In genomic region chr10:82361911-82362310, GRCm38 (mm10) we compare ENCODE assay signal across 24 mouse cellular contexts. TPM values are rescaled to one million over a fixed set of nuclear protein-coding genes. Genes with fewer than 3 reads are reported as not detected.
A peak's percentile ranks its signal among the peaks of the same experiment; 100 is the strongest.
DNase-seq lines count a peak whose midpoint lies in the region; ATAC-seq lines count a peak whose summit lies in the region.
"Had no signal": no experiment of that assay in that cellular context is flagged by ENCODE, and none has a peak within 500 bp of the region (broad histone marks: within the 10 kb centered on the region; RNA-seq: fewer than 3 reads in every experiment).

No protein-coding gene starts in this region.

- DNase-seq in CD4-positive, CD25-positive, alpha-beta regulatory T cell, adult 2 months (ENCODE audit: low read depth, low spot score) = peak; percentile 11
- peak; percentile 12 for DNase-seq in thymus, postnatal 4 days
- DNase-seq in thymus, postnatal 0 days (ENCODE audit: low spot score) = no peak
- DNase-seq in ZHBTc4 (ENCODE audit: low read depth, low spot score) = peak; percentile 65
- DNase-seq in cerebellum, adult 9-11 months = no peak
- no peak for DNase-seq in adrenal gland, postnatal 36 days
- DNase-seq: adrenal gland, postnatal 14 days; cerebellum, adult 18-20 months; cerebellum, postnatal 10 days; forebrain, postnatal 0 days; gastrocnemius, postnatal 14 days; kidney, adult 11 months had no signal

- no peak for ATAC-seq in CD4-positive, CD25-positive, alpha-beta regulatory T cell, adult 4 months
- ATAC-seq: forebrain, embryonic 13.5 days; forebrain, postnatal 0 days had no signal

RNA-seq across cellular contexts. Expression of gene Gm4924, which starts 7.9 kb away (rescaled TPM):
- 10 to 100 TPM in 1 of 2 experiments, 1 to 10 TPM in 1; 9.2 to 12.2 TPM for polyA plus RNA-seq in CD4-positive, CD25-positive, alpha-beta regulatory T cell, adult 4 months (2017; shearing (Covaris generic))
- 4.0 and 4.3 TPM in 2 replicates for polyA plus RNA-seq in thymus, postnatal 0 days (2015; fragmentation: Nextera tagmentation; extraction: Ambion mirVana)
- 1 to 10 TPM; 3.7 to 4.3 TPM for total RNA-seq in adrenal gland, postnatal 36 days (2021)

RNA-seq across cellular contexts. Expression of gene 4932415D10Rik, which starts 45.5 kb away (rescaled TPM):
- polyA plus RNA-seq in CD4-positive, CD25-positive, alpha-beta regulatory T cell, adult 4 months (2017; shearing (Covaris generic)) = not detected
- not detected in 2 replicates for polyA plus RNA-seq in thymus, postnatal 0 days (2015; fragmentation: Nextera tagmentation; extraction: Ambion mirVana)
- not detected for total RNA-seq in adrenal gland, postnatal 36 days (2021)
- total RNA-seq: adrenal gland, postnatal 14 days; forebrain, postnatal 0 days; gastrocnemius, adult 18-20 months; gastrocnemius, postnatal 14 days; granulocyte monocyte progenitor cell, adult 5-6 weeks; heart, adult 8-10 months; heart, postnatal 25 days had no signal
- polyA plus RNA-seq: embryonic facial prominence, embryonic 10.5 days; embryonic facial prominence, embryonic 14.5 days; forebrain, embryonic 13.5 days; forebrain, postnatal 0 days; heart, embryonic 12.5 days; heart, embryonic 16.5 days; hindbrain, embryonic 10.5 days; hindbrain, embryonic 14.5 days had no signal

Comparison
In these comparisons a context has a peak if more than half of its experiments do, and no peak if none do; other contexts are left out.
1. DNase-seq: peak in CD4-positive, CD25-positive, alpha-beta regulatory T cell, adult 2 months (single experiment), thymus, postnatal 4 days (single experiment) and ZHBTc4 (single experiment); none in thymus, postnatal 0 days (single experiment), cerebellum, adult 9-11 months (single experiment) and adrenal gland, postnatal 36 days (0 of 2).